Comparison of ENCODE assay signal across 30 mouse cellular contexts in the genomic region with DNA sequence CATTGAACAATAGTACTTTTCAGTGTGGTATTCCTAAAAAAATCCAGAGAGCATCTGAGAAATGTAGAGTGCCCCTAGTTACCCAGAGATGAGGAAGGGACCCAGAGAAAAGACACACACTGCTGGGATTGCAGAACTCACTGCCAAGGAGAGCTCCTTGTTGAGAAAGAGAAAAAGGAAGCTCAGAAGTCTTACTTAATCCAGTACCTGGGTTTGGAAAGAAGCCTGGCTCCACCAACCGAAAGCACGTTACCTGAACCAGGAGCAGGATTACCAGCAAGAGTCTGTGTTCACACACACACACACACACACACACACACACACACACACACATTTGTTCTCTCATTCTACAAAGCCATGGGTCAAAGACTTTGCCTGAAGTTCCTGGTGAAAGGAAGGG. TPM values are rescaled to one million over a fixed set of nuclear protein-coding genes. Genes with fewer than 3 reads are reported as not detected.
DNase-seq lines count a peak whose midpoint lies in the region; ATAC-seq and TF ChIP-seq lines count a peak whose summit lies in the region.
"Had no signal": no experiment of that assay in that cellular context is flagged by ENCODE, and none has a peak within 500 bp of the region (broad histone marks: within the 10 kb centered on the region; RNA-seq: fewer than 3 reads in every experiment).

No protein-coding gene starts in this region.

- ATAC-seq in granulocyte monocyte progenitor cell, adult 5-6 weeks (replicated peaks; ENCODE audit: poor library complexity, severe bottlenecking): peak; percentile 72
- peak; percentile 82 for ATAC-seq in megakaryocyte progenitor cell, adult 5-6 weeks (replicated peaks; ENCODE audit: poor library complexity)
- ATAC-seq: activated CD4-positive, CD25-positive, alpha-beta regulatory T cell, adult 4 months; CD4-positive, CD25-positive, alpha-beta regulatory T cell, adult 4 months; forebrain, embryonic 13.5 days; forebrain, embryonic 15.5 days; forebrain, postnatal 0 days; Patski had no signal

- no peaks in the 10 kb centered on the region for H3K27me3 ChIP-seq in kidney, adult 2 months (replicated peaks; ENCODE audit: control insufficient read depth, insufficient read depth, low read length)
- H3K27me3 ChIP-seq: CH12.LX; embryonic facial prominence, embryonic 13.5 days; embryonic facial prominence, embryonic 15.5 days; forebrain, embryonic 13.5 days; forebrain, embryonic 15.5 days; Patski had no signal

- H3K27ac ChIP-seq in kidney, adult 2 months (ENCODE audit: insufficient read depth, low read depth, low read length): no peak overlapping the region
- H3K27ac ChIP-seq: embryonic facial prominence, embryonic 13.5 days; embryonic facial prominence, embryonic 15.5 days; forebrain, embryonic 13.5 days; forebrain, embryonic 15.5 days had no signal

- H3K4me1 ChIP-seq in kidney, adult 2 months (ENCODE audit: control insufficient read depth, insufficient read depth, low read length): no peaks in the 10 kb centered on the region
- H3K4me1 ChIP-seq: embryonic facial prominence, embryonic 13.5 days; embryonic facial prominence, embryonic 15.5 days; forebrain, embryonic 13.5 days; forebrain, embryonic 15.5 days had no signal

- peak; percentile 82 for DNase-seq in fat pad, adult 2 months (ENCODE audit: extremely low read depth, low read depth, low spot score)
- DNase-seq in retina, embryonic 14.5 days (ENCODE audit: low spot score): no peak
- DNase-seq in kidney, adult 2 months: no peak
- DNase-seq in spleen, adult 18-20 months: no peak
- DNase-seq: adrenal gland, adult 2 months; adrenal gland, postnatal 10 days; adrenal gland, postnatal 25 days; B cell, adult 2 months; cerebellum, adult 11 months; cerebellum, adult 18-20 months; cerebellum, adult 8-10 months; cerebellum, adult 9-11 months; cerebellum, postnatal 14 days; cerebellum, postnatal 36 days; embryo, embryonic 11 days; forebrain, postnatal 0 days had no signal

- no peak overlapping the region for H3K4me3 ChIP-seq in kidney, adult 2 months (ENCODE audit: insufficient read depth, low read depth, low read length)
- H3K4me3 ChIP-seq: embryonic facial prominence, embryonic 13.5 days; embryonic facial prominence, embryonic 15.5 days; erythroblast, embryonic 14.5 days; forebrain, embryonic 13.5 days; forebrain, embryonic 15.5 days had no signal

- TF ChIP-seq CTCF in kidney, adult 2 months (conservative IDR thresholded peaks at IDR 0.05; ENCODE audit: insufficient read depth, insufficient read length, low read depth, low read length): no peak

- no peaks in the 10 kb centered on the region for H3K36me3 ChIP-seq in kidney, adult 2 months (ENCODE audit: control insufficient read depth, insufficient read depth, low read length)
- H3K36me3 ChIP-seq: embryonic facial prominence, embryonic 13.5 days; embryonic facial prominence, embryonic 15.5 days; forebrain, embryonic 15.5 days; G1E had no signal

- TF ChIP-seq POLR2A in kidney, adult 2 months (IDR thresholded peaks at IDR 0.05; ENCODE audit: low read depth, low read length): no peak

- 91% methylated on average over 2 of the region's 2 CpGs for whole genome bisulfite sequencing in kidney, adult 2 months

RNA-seq across cellular contexts. Expression of gene Ofcc1, which starts 14.2 kb away (rescaled TPM):
- total RNA-seq in granulocyte monocyte progenitor cell, adult 5-6 weeks (2014; fragmentation: Nextera tagmentation): not detected in 2 replicates
- not detected in 2 replicates for total RNA-seq in granulocyte monocyte progenitor cell, adult 5-6 weeks (2017)
- 0.12 and 0.54 TPM in 2 replicates for total RNA-seq in megakaryocyte progenitor cell, adult 5-6 weeks (2015)
- 0.95 and 1.0 TPM in 2 replicates for total RNA-seq in megakaryocyte progenitor cell, adult 5-6 weeks (2017)
- 0.03 TPM in 1 of 2 replicates, not detected in the other for polyA plus RNA-seq in kidney, adult 2 months (2012; rRNA removed)
- total RNA-seq: adrenal gland, adult 2 months; adrenal gland, postnatal 10 days; adrenal gland, postnatal 25 days; adrenal gland, postnatal 4 days; CH12.LX; forebrain, postnatal 0 days had no signal
- polyA plus RNA-seq: activated CD4-positive, CD25-positive, alpha-beta regulatory T cell, adult 4 months; adrenal gland, adult 2 months; CD4-positive, CD25-positive, alpha-beta regulatory T cell, adult 4 months; erythroblast, embryonic 14.5 days; forebrain, embryonic 11.5 days; forebrain, embryonic 13.5 days; forebrain, embryonic 15.5 days; forebrain, postnatal 0 days; G1E had no signal
